Mouse (Mus musculus): ENCODE data around the gene Frmd4b. TPM values are rescaled to one million over a fixed set of nuclear protein-coding genes. Genes with fewer than 3 reads are reported as not detected.

Gene Frmd4b
- total RNA-seq, 1 experiment = 2.1 TPM

DNA sequence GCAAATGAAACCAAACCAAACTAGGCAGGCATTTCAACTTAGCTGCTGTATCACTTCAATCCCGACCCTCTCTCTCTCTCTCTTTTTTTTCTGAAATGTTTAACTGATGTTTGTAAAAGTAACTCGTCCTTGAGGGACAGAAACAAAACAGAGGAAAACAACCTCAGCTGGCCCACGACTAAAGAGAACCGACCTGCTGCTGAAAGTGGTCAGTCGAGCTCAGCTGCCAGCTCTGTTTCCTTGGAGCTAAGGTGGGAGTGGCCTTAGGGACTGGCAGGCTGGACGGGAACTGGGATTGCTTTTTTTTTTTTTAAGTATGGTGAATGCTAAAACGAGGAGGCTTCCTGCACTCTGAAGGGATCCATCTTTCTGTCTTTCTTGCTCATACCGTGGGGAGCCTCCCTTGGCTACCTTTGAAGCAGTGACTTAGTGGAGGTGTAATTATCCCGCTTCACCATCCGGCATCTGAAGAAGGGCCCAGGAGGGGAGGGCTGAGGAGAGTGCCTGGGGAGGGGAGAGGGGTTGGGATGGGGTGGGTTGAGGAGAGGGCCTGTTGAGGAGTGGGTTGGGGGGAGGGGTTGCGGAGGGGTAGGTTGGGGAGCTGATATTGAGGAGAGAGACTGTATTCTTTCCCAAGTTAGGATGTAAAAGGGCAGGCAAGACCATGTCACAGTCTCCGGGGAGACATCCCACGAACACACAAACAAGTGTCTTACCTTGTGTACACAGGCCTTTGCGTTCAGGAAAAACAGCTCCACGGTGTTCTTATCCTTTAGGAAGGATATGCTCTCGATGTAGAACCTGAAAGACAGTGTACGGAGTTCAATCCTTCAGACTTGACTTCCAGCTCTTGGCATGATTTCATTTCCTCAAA is 221.6 kb downstream of the Frmd4b start:
- no peaks in the 10 kb centered on the region for H3K36me3 ChIP-seq (ENCODE audit: control insufficient read depth, insufficient read depth, low read length, poor library complexity, severe bottlenecking)
- TF ChIP-seq MAFK (IDR thresholded peaks at IDR 0.05; ENCODE audit: insufficient read depth, low read depth, low read length) (no peak), ZNF384 (IDR thresholded peaks at IDR 0.05; ENCODE audit: low read depth, low read length) (peak; percentile 65; the same call in 1 of the 2 replicates)
- no peak overlapping the region for H3K27ac ChIP-seq (ENCODE audit: insufficient read depth, low read depth, low read length, poor library complexity, severe bottlenecking)
- in situ Hi-C loops (cut with MboI; ENCODE audit: low sequenced_read_pairs in 2 of 2, unreplicated experiment in 2 of 2) = no loop called here
- H3K9me3 ChIP-seq (ENCODE audit: control insufficient read depth, insufficient read depth, low read depth, low read length) = no peaks in the 10 kb centered on the region
- no peak overlapping the region for H3K4me3 ChIP-seq (ENCODE audit: insufficient read depth in 1 of 2, low read depth in 1 of 2, low read length in 2 of 2, poor library complexity in 1 of 2, severe bottlenecking in 1 of 2)
- H3K4me1 ChIP-seq (ENCODE audit: control insufficient read depth in 2 of 2, insufficient read depth in 2 of 2, low read length in 2 of 2, poor library complexity in 1 of 2) = peaks cover 2 to 6% of the 10 kb centered on the region in 2 experiments; a peak in 3 of 4 replicates
- no peak overlapping the region for H3K9ac ChIP-seq (ENCODE audit: insufficient read depth, low read depth, low read length, poor library complexity, severe bottlenecking)
- DNase-seq (ENCODE audit: low read depth, low spot score) = no peak

DNA sequence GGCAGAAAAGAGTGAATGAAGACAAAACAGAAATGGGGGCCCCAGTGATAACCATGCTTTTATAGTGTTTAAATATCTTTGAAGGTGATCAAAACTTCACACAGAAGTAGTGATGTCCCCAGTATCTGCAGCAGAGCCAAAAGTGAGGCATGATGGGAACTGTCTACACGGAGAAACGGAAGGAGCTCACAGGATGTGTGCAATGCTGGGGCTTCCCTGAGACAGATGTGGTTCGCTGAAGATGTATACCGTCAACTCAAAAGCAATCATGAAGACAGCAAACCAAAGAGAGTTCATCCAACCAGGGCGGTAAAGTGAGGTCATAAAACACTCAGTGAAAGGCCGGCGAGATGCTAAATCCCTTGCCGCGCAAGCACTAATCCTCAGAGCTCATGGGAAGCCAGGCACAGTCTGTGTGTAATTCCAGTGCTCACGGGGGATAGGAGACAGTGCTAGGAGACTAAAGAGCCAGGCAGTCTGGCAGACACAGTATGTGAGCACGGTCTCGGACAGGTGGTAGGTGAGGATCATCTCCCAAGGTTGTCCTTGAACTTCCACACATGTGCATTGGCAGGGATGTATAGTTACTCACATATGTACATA is 222.8 kb downstream of the Frmd4b start:
- Histone ChIP-seq H3K36me3 (ENCODE audit: control insufficient read depth, insufficient read depth, low read length, poor library complexity, severe bottlenecking) (no peaks in the 10 kb centered on the region), H3K9ac (ENCODE audit: insufficient read depth, low read depth, low read length, poor library complexity, severe bottlenecking) (no peak overlapping the region), H3K4me3 (ENCODE audit: insufficient read depth in 1 of 2, low read depth in 1 of 2, low read length in 2 of 2, poor library complexity in 1 of 2, severe bottlenecking in 1 of 2) (no peak overlapping the region), H3K27ac (ENCODE audit: insufficient read depth, low read depth, low read length, poor library complexity, severe bottlenecking) (no peak overlapping the region), H3K4me1 (ENCODE audit: control insufficient read depth in 2 of 2, insufficient read depth in 2 of 2, low read length in 2 of 2, poor library complexity in 1 of 2) (peaks cover 2 to 6% of the 10 kb centered on the region in 2 experiments; a peak in 3 of 4 replicates), H3K9me3 (ENCODE audit: control insufficient read depth, insufficient read depth, low read depth, low read length) (no peaks in the 10 kb centered on the region)
- in situ Hi-C loops (cut with MboI; ENCODE audit: low sequenced_read_pairs in 2 of 2, unreplicated experiment in 2 of 2) = no loop called here
- no peak for DNase-seq (ENCODE audit: low read depth, low spot score)
- TF ChIP-seq ZC3H11A (IDR thresholded peaks at IDR 0.05; ENCODE audit: borderline replicate concordance, low read depth, low read length) (no peak), ZNF384 (IDR thresholded peaks at IDR 0.05; ENCODE audit: low read depth, low read length) (no peak), HCFC1 (IDR thresholded peaks at IDR 0.05; ENCODE audit: borderline replicate concordance, insufficient read depth, low read length) (no peak), CHD2 (IDR thresholded peaks at IDR 0.05; ENCODE audit: low read depth, low read length) (no peak), MAFK (IDR thresholded peaks at IDR 0.05; ENCODE audit: insufficient read depth, low read depth, low read length) (no peak)

DNA sequence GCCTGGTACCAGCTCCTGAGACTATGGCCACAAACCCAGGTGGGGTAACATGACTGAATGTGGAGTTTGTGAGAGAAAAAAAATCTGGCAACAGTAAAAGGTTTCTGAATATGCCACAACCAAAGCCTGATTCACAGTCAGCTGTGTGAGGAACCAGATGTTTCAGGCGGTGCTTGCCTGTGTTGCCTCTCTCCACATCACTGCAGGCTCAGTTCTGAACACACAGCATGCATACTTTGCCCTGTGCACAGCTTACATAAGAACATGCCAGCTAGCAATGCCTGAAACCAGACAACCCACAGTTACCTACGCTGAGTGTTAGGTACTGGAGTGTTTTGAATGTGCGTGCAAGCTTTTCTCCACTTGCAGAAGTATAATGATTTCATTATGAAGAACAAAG is 224.4 kb downstream of the Frmd4b start:
- H3K4me1 ChIP-seq (ENCODE audit: control insufficient read depth in 2 of 2, insufficient read depth in 2 of 2, low read length in 2 of 2, poor library complexity in 1 of 2) = peaks cover 2 to 6% of the 10 kb centered on the region in 2 experiments; a peak in 3 of 4 replicates
- no peak overlapping the region for H3K27ac ChIP-seq (ENCODE audit: insufficient read depth, low read depth, low read length, poor library complexity, severe bottlenecking)
- TF ChIP-seq ZC3H11A (IDR thresholded peaks at IDR 0.05; ENCODE audit: borderline replicate concordance, low read depth, low read length) (no peak), MAFK (IDR thresholded peaks at IDR 0.05; ENCODE audit: insufficient read depth, low read depth, low read length) (no peak), ZNF384 (IDR thresholded peaks at IDR 0.05; ENCODE audit: low read depth, low read length) (no peak), HCFC1 (IDR thresholded peaks at IDR 0.05; ENCODE audit: borderline replicate concordance, insufficient read depth, low read length) (no peak), CHD2 (IDR thresholded peaks at IDR 0.05; ENCODE audit: low read depth, low read length) (no peak)
- no peak for DNase-seq (ENCODE audit: low read depth, low spot score)
- in situ Hi-C loops (cut with MboI; ENCODE audit: low sequenced_read_pairs in 2 of 2, unreplicated experiment in 2 of 2) = no loop called here
- no peak overlapping the region for H3K4me3 ChIP-seq (ENCODE audit: insufficient read depth in 1 of 2, low read depth in 1 of 2, low read length in 2 of 2, poor library complexity in 1 of 2, severe bottlenecking in 1 of 2)
- H3K36me3 ChIP-seq (ENCODE audit: control insufficient read depth, insufficient read depth, low read length, poor library complexity, severe bottlenecking) = no peaks in the 10 kb centered on the region
- no peaks in the 10 kb centered on the region for H3K9me3 ChIP-seq (ENCODE audit: control insufficient read depth, insufficient read depth, low read depth, low read length)
- H3K9ac ChIP-seq (ENCODE audit: insufficient read depth, low read depth, low read length, poor library complexity, severe bottlenecking) = no peak overlapping the region

DNA sequence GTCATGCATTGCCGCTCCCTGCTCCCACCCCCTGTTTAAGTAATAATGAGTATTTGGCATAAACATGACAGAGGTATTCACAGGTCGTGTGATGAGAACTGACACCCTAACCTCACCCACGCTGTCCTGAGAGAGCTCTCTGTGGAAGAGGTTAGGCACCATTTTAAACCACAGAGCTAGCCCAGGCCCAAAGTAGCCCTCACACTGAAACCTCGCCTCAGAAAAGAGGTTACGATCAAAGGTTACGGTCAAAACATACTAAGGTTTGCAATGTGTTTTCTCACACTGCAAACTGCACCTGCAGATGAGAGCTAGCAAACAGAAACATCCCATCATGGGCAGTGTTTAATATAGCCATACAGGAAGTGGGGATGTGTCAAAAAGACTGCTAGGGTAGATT is 230.0 kb downstream of the Frmd4b start:
- H3K9ac ChIP-seq (ENCODE audit: insufficient read depth, low read depth, low read length, poor library complexity, severe bottlenecking) = no peak overlapping the region
- in situ Hi-C loops (cut with MboI; ENCODE audit: low sequenced_read_pairs in 2 of 2, unreplicated experiment in 2 of 2) = no loop called here
- H3K27ac ChIP-seq (ENCODE audit: insufficient read depth, low read depth, low read length, poor library complexity, severe bottlenecking) = no peak overlapping the region
- DNase-seq (ENCODE audit: low read depth, low spot score) = no peak
- no peaks in the 10 kb centered on the region for H3K36me3 ChIP-seq (ENCODE audit: control insufficient read depth, insufficient read depth, low read length, poor library complexity, severe bottlenecking)
- no peak overlapping the region for H3K4me3 ChIP-seq (ENCODE audit: insufficient read depth in 1 of 2, low read depth in 1 of 2, low read length in 2 of 2, poor library complexity in 1 of 2, severe bottlenecking in 1 of 2)
- H3K4me1 ChIP-seq (ENCODE audit: control insufficient read depth in 2 of 2, insufficient read depth in 2 of 2, low read length in 2 of 2, poor library complexity in 1 of 2) = no peaks in the 10 kb centered on the region
- no peak for TF ChIP-seq ZC3H11A (IDR thresholded peaks at IDR 0.05; ENCODE audit: borderline replicate concordance, low read depth, low read length)
- TF ChIP-seq ZNF384 (IDR thresholded peaks at IDR 0.05; ENCODE audit: low read depth, low read length) = no peak
- TF ChIP-seq HCFC1 (IDR thresholded peaks at IDR 0.05; ENCODE audit: borderline replicate concordance, insufficient read depth, low read length) = no peak
- no peak for TF ChIP-seq MAFK (IDR thresholded peaks at IDR 0.05; ENCODE audit: insufficient read depth, low read depth, low read length)
- TF ChIP-seq CHD2 (IDR thresholded peaks at IDR 0.05; ENCODE audit: low read depth, low read length) = no peak
- H3K9me3 ChIP-seq (ENCODE audit: control insufficient read depth, insufficient read depth, low read depth, low read length) = no peaks in the 10 kb centered on the region
